Mouse (Mus musculus) heart, adult 2 months (tissue): ENCODE measurements around the gene Yap1.

ENCODE experiments used
- CTCF ChIP-seq: fragments of 200-600 bp; IDR thresholded peaks from 2 replicates; pipeline ENCODE4 v1.8.1; 2022; ENCODE audit warnings: antibody characterized with exemption, mild to moderate bottlenecking, moderate library complexity
- POLR2A ChIP-seq: fragments of 200-500 bp; IDR thresholded peaks from 2 replicates; pipeline ENCODE4 v1.6.1; 2011; ENCODE audit warnings: mild to moderate bottlenecking, low read depth, low read length, control low read depth; ENCODE audit not compliant: insufficient read depth

- TF ChIP-seq POLR2A (peak; percentile 67), CTCF (no peak)
These were observed at the start of gene Yap1 for GRCm38 (mm10) chr9:8004370-8004991.
